Mouse (Mus musculus) lung, embryonic 14.5 days (tissue): ENCODE results near the gene Stk39. TPM values are rescaled to one million over a fixed set of nuclear protein-coding genes. Genes with fewer than 3 reads are reported as not detected.

Source experiments
- ATAC-seq: fragments of 200-750 bp; cut with Nextera tagmentation; 2 replicates; pipeline ENCODE4 v1.8.0; 2017; ENCODE audit warnings: mild to moderate bottlenecking, moderate TSS enrichment, moderate library complexity; ENCODE audit not compliant: insufficient read depth
- DNase-seq: peaks from one replicate; pipeline ENCODE4 v3.0.0-alpha.2; 2015
- H3K27ac ChIP-seq: fragments of 300-500 bp; sonication (generic); 2 replicates; pipeline ENCODE4 v1.5.1; 2014; ENCODE audit warnings: low read depth, mild to moderate bottlenecking, moderate library complexity
- H3K27me3 ChIP-seq: fragments of 300-500 bp; sonication (generic); 2 replicates; pipeline ENCODE4 v1.6.1; 2014; ENCODE audit warnings: low read length, control low read depth; ENCODE audit not compliant: insufficient read depth
- H3K36me3 ChIP-seq: fragments of 300-500 bp; sonication (generic); 2 replicates; pipeline ENCODE4 v1.6.1; 2014; ENCODE audit warnings: control low read depth; ENCODE audit not compliant: insufficient read depth
- H3K4me1 ChIP-seq: fragments of 300-500 bp; sonication (generic); 2 replicates; pipeline ENCODE4 v1.6.1; 2014; ENCODE audit warnings: antibody characterized with exemption, control low read depth; ENCODE audit not compliant: insufficient read depth
- H3K4me2 ChIP-seq: fragments of 300-500 bp; sonication (generic); 2 replicates; pipeline ENCODE4 v1.6.1; 2014; ENCODE audit warnings: mild to moderate bottlenecking
- H3K4me3 ChIP-seq: fragments of 300-500 bp; sonication (generic); 2 replicates; pipeline ENCODE4 v1.5.1; 2014; ENCODE audit warnings: low read depth, low read length
- H3K9ac ChIP-seq: fragments of 300-500 bp; sonication (generic); 2 replicates; pipeline ENCODE4 v1.6.1; 2014
- H3K9me3 ChIP-seq: fragments of 300-500 bp; sonication (generic); 2 replicates; pipeline ENCODE4 v1.6.1; 2016; ENCODE audit warnings: low read depth, low read length, control low read depth
- CTCF ChIP-seq: IDR thresholded peaks from 2 replicates; pipeline ENCODE4 v1.5.1; 2016; ENCODE audit warnings: antibody characterized with exemption, low read depth
- WGBS: fragments of 180-500 bp; shearing (Covaris S2); extraction: QIAGEN DNeasy Blood & Tissue Kit; methylation state at CpG from one replicate; pipeline ENCODE4 v1.1.7; 2014; 5-methylcytosine and 5-hydroxymethylcytosine counted together
- polyA plus RNA-seq: library from polyadenylated mRNA; unstranded; fragments of >200 nt; fragmentation: Nextera tagmentation; extraction: Ambion mirVana; gene quantifications from 2 replicates; pipeline ENCODE4 v1.2.1, GENCODE M21; 2014

Gene Stk39
- polyA plus RNA-seq, 1 experiment from 2014 or later: 27.6 TPM

DNA sequence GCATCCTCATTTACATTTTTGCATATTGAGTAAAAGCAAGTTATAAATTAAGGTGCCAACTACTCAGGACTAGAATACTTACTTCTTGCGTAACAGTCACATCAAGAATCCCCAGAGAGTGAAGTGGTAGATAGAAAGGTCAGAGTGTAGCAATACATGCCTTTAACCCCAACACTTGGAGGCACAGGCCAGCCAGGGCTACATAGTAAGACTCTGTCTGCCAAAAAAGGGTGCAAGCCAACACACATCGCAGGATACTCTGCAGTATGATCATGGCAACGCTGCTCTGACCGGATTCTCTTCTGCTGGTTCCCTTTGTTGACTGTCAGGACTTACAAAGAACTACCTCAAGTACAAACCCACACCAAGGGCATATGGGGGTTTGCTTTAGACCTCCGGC is 101.7 kb downstream of the Stk39 start:
- no peak for TF ChIP-seq CTCF
- H3K27ac ChIP-seq: no peak overlapping the region
- no peaks in the 10 kb centered on the region for H3K36me3 ChIP-seq
- ATAC-seq (no peak), DNase-seq (no peak)
- no peaks in the 10 kb centered on the region for H3K9me3 ChIP-seq
- 83% methylated on average over 5 of the region's 5 CpGs for WGBS
- H3K4me3 ChIP-seq: no peak overlapping the region
- H3K9ac ChIP-seq: no peak overlapping the region
- H3K27me3 ChIP-seq: no peaks in the 10 kb centered on the region
- H3K4me2 ChIP-seq: no peak overlapping the region
- H3K4me1 ChIP-seq: no peaks in the 10 kb centered on the region

DNA sequence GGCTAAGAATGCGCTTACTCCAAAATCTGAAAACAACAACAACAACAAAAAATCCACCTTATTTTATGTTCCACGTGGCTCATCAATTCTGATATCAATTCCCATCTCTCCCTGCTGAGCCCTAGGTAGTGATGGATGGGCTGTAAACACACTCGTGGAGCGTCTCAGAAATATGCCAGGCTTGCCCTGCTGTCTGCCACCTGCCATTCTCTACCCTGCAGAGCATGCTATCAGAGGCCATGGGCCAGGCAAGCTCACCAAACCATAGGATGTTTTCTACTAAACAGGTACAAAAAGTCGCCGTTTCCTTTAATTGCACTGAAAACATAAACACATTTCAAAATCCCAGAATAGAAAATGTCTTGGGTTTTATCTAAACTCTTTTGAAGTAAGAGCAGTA is 103.0 kb downstream of the Stk39 start:
- Histone ChIP-seq H3K4me1 (no peaks in the 10 kb centered on the region), H3K4me3 (no peak overlapping the region), H3K27me3 (no peaks in the 10 kb centered on the region), H3K27ac (no peak overlapping the region), H3K9ac (no peak overlapping the region), H3K36me3 (no peaks in the 10 kb centered on the region), H3K4me2 (no peak overlapping the region), H3K9me3 (no peaks in the 10 kb centered on the region)
- ATAC-seq (no peak), DNase-seq (no peak)
- 79% methylated on average over 6 of the region's 6 CpGs for WGBS
- no peak for TF ChIP-seq CTCF

DNA sequence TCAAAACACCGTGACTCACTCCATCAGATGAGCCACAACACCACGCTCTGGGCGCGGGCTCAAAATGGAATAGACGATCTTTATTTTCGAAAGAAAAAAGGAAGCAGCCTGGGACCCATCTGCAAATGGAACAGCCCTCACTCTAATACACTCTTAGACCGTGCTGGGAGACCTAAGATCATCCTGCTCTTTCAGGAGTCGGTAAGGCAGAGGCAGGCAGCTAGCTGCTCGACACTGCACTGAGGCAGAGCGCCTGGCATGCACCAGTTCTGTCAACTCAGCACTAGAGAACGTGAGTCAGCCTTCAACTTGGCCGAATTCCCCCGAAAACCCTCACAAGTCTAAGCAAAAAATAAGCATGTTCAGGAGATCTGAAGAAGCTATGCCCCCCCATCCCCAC is 104.1 kb downstream of the Stk39 start:
- Histone ChIP-seq H3K9ac (no peak overlapping the region), H3K27ac (no peak overlapping the region), H3K27me3 (no peaks in the 10 kb centered on the region), H3K4me1 (no peaks in the 10 kb centered on the region), H3K4me3 (no peak overlapping the region), H3K36me3 (no peaks in the 10 kb centered on the region), H3K4me2 (no peak overlapping the region), H3K9me3 (no peaks in the 10 kb centered on the region)
- ATAC-seq (no peak), DNase-seq (no peak)
- WGBS: 62% methylated on average over 13 of the region's 13 CpGs
- no peak for TF ChIP-seq CTCF

DNA sequence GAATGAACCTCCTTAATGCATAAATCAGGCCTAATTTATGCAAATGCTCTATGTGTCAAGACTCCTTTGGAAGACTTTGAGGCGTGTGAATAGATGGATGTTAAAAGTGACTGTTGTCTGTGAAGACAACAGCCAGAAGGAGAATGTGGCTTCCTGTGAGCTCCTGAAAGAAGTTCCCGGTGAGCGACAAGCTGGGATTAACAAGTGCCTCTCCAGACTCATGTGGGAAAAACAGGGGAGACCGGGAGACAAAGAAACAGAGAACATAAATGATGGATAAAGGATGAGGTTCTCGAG is 105.2 kb downstream of the Stk39 start:
- Histone ChIP-seq H3K36me3 (no peaks in the 10 kb centered on the region), H3K4me3 (no peak overlapping the region), H3K4me2 (no peak overlapping the region), H3K27me3 (no peaks in the 10 kb centered on the region), H3K9ac (no peak overlapping the region), H3K4me1 (no peaks in the 10 kb centered on the region), H3K9me3 (no peaks in the 10 kb centered on the region), H3K27ac (no peak overlapping the region)
- TF ChIP-seq CTCF: no peak
- ATAC-seq: no peak
- DNase-seq: no peak
- WGBS: 47% methylated on average over 5 of the region's 5 CpGs

DNA sequence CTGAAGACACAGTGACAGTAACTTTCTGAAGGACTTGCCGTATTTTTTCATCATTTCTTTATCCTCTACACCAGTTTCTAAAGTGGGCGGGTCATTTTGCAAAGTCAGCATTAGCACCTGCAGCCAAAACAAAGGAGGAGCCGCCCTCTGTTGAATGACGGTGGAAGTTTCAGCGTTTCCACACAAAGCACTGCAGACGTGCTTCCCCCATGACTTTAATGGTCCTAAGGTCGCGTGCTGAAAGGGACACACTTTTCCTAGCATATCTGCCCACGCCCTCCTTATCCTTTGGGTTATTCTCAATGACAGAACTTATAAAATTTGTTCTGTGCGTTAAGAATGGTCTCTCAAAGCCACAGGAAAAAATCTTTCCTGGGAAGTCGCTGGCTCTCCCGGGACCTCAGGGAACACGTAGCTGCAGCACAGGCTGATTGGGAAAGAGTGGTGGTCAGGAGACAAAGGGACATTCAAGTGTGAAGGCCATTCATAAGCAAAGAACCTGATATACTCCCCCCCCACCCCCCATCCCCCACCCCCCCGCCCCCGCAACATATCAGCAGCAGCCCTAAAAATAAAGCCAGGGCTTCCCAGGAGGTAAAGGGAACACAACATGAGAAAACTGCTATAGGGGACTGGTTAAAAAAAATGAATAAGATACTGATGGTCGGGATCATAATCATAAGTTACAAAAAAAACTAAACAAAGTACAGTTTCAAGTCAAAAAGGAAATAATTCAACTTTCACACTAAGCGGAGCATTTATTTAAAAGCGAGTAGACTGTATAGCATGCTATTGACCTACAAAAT is 105.8 kb downstream of the Stk39 start:
- no peaks in the 10 kb centered on the region for H3K27me3 ChIP-seq
- no peak overlapping the region for H3K9ac ChIP-seq
- 0 out of 2 replicates have a peak, but pooled peaks have one; percentile 7 for TF ChIP-seq CTCF
- H3K4me3 ChIP-seq: no peak overlapping the region
- WGBS: 29% methylated on average over 18 of the region's 18 CpGs
- H3K9me3 ChIP-seq: no peaks in the 10 kb centered on the region
- peak; percentile 19; the same call in 1 of the 2 replicates for ATAC-seq
- H3K4me2 ChIP-seq: no peak overlapping the region
- peak; percentile 30 for DNase-seq
- no peak overlapping the region for H3K27ac ChIP-seq
- H3K36me3 ChIP-seq: no peaks in the 10 kb centered on the region
- no peaks in the 10 kb centered on the region for H3K4me1 ChIP-seq

DNA sequence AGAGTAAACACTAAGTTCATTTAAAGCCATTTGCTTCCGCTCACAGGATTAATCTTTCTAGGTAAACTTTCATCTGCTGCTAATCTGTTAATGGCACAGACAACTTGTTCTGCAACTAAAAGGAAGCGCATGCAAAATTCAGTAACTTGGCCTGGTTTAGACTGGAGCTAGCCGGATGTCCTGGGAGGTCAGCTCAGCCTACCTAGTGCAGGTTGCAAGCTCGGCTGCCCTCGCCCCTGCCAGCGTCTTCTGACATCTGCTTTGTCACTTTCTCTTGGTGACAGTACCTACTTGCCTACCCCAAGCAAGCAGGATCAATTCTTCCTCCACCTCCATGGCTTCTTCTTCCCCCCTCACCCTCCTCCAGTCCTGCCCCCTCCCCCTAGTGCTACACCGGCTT is 106.6 kb downstream of the Stk39 start:
- no peaks in the 10 kb centered on the region for H3K27me3 ChIP-seq
- H3K27ac ChIP-seq: no peak overlapping the region
- H3K4me3 ChIP-seq: no peak overlapping the region
- H3K4me1 ChIP-seq: no peaks in the 10 kb centered on the region
- no peaks in the 10 kb centered on the region for H3K9me3 ChIP-seq
- DNase-seq (no peak), ATAC-seq (peak; percentile 30; the same call in 1 of the 2 replicates)
- no peak overlapping the region for H3K9ac ChIP-seq
- H3K36me3 ChIP-seq: no peaks in the 10 kb centered on the region
- 50% methylated on average over 7 of the region's 7 CpGs for WGBS
- no peak for TF ChIP-seq CTCF
- no peak overlapping the region for H3K4me2 ChIP-seq

DNA sequence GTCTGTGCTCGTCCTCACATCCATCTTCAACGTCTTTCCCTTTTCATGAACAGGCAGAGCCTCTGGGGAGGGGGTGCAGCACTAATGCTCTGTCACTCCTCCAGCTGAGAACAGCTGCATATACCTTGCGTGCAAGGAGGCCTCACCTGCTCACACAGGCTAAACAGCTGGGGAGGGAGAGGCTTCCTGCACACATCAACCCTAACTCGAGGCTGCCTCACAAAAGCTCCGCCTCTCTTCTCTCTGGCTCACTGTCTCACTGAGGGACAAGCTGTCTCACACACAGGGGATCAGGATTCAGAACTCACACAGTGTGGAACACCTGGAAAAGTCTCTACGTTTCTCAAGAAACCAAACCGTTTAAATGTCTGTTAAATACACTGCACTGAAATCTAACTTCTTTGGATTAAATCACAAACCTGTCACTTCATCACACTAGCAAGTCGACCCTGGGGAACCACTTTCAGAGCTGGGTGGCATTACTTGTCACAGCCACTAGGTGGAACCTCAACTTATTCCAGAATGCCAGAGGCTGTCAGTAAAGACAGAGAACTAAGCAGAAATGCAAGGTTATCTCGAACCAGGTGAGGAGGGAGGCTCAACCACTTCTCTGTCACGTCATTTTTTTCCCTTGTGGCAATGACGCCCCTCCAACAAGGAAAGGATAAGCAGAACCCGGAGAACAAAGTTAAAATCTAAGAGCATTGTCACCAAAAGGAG is 107.7 kb downstream of the Stk39 start:
- no peak overlapping the region for H3K27ac ChIP-seq
- H3K4me2 ChIP-seq: no peak overlapping the region
- no peaks in the 10 kb centered on the region for H3K9me3 ChIP-seq
- H3K9ac ChIP-seq: no peak overlapping the region
- no peaks in the 10 kb centered on the region for H3K27me3 ChIP-seq
- no peaks in the 10 kb centered on the region for H3K4me1 ChIP-seq
- TF ChIP-seq CTCF: peak; percentile 82
- peak; percentile 80 for DNase-seq
- no peak overlapping the region for H3K4me3 ChIP-seq
- no peaks in the 10 kb centered on the region for H3K36me3 ChIP-seq
- WGBS: 29% methylated on average over 12 of the region's 12 CpGs
- peak; percentile 57; the same call in 1 of the 2 replicates for ATAC-seq
